Mouse (Mus musculus): ENCODE results near the gene Ift140. TPM values are rescaled to one million over a fixed set of nuclear protein-coding genes. Genes with fewer than 3 reads are reported as not detected.
"Not testable (repeated sequence)": the region's sequence is repeated elsewhere in the genome, so short reads cannot be mapped to it uniquely, and the experiment has no call there.

Gene Ift140
- polyA plus RNA-seq, 1 experiment from 2014 or later = 10.6 TPM

- H3K4me2 ChIP-seq (ENCODE audit: low read length) = no peak within 1 kb of the TSS
- 25% methylated on average over 3 of the region's 3 CpGs for WGBS
- ATAC-seq (ENCODE audit: insufficient number of reproducible peaks, insufficient read depth, low FRiP score, low read depth) = no peak
- no peak within 1 kb of the TSS for H3K4me3 ChIP-seq (ENCODE audit: control insufficient read depth in 1 of 2, insufficient read depth in 1 of 2, low read depth in 1 of 2, low read length in 2 of 2)
- no peaks in the 10 kb centered on the region for H3K36me3 ChIP-seq (ENCODE audit: control insufficient read depth, insufficient read depth, low read length)
- H3K27me3 ChIP-seq (ENCODE audit: control insufficient read depth, insufficient read depth, low read length) = no peaks in the 10 kb centered on the region
- no peak within 1 kb of the TSS for H3K27ac ChIP-seq (replicated peaks in 1 of 2; ENCODE audit: control insufficient read depth in 1 of 2, insufficient read depth in 1 of 2, low read depth in 2 of 2, low read length in 2 of 2)
- no peak within 1 kb of the TSS for H3K9ac ChIP-seq (ENCODE audit: low read length)
- H3K9me3 ChIP-seq (ENCODE audit: control insufficient read depth, low read length) = no peaks in the 10 kb centered on the region
- peaks cover 0 to 3% of the 10 kb centered on the region in 2 experiments; a peak in 2 of 4 replicates for H3K4me1 ChIP-seq (ENCODE audit: control insufficient read depth in 2 of 2, insufficient read depth in 2 of 2, low read length in 2 of 2)
Observed at GRCm38 (mm10) chr17:25120406-25120805, 104.5 kb downstream of the Ift140 start, which contains the start of gene Ptx4. TSS of gene Ptx4 (plus strand) at chr17:25120760.

- no peak overlapping the region for H3K4me3 ChIP-seq (ENCODE audit: control insufficient read depth in 1 of 2, insufficient read depth in 1 of 2, low read depth in 1 of 2, low read length in 2 of 2)
- no peak for ATAC-seq (ENCODE audit: insufficient number of reproducible peaks, insufficient read depth, low FRiP score, low read depth)
- no peaks in the 10 kb centered on the region for H3K36me3 ChIP-seq (ENCODE audit: control insufficient read depth, insufficient read depth, low read length)
- H3K9me3 ChIP-seq (ENCODE audit: control insufficient read depth, low read length) = no peaks in the 10 kb centered on the region
- H3K4me2 ChIP-seq (ENCODE audit: low read length) = no peak overlapping the region
- H3K27me3 ChIP-seq (ENCODE audit: control insufficient read depth, insufficient read depth, low read length) = no peaks in the 10 kb centered on the region
- no peak overlapping the region for H3K27ac ChIP-seq (replicated peaks in 1 of 2; ENCODE audit: control insufficient read depth in 1 of 2, insufficient read depth in 1 of 2, low read depth in 2 of 2, low read length in 2 of 2)
- no peaks in the 10 kb centered on the region for H3K4me1 ChIP-seq (ENCODE audit: control insufficient read depth in 2 of 2, insufficient read depth in 2 of 2, low read length in 2 of 2)
- H3K9ac ChIP-seq (ENCODE audit: low read length) = no peak overlapping the region
- 35% methylated on average over 7 of the region's 7 CpGs for WGBS
Observed at GRCm38 (mm10) chr17:25123979-25124378, 108.1 kb downstream of the Ift140 start.

GRCm38 (mm10) chr17:25125442-25126060, 109.7 kb downstream of the Ift140 start:
- H3K9ac ChIP-seq (ENCODE audit: low read length); H3K9me3 ChIP-seq (ENCODE audit: control insufficient read depth, low read length); H3K36me3 ChIP-seq (ENCODE audit: control insufficient read depth, insufficient read depth, low read length); H3K4me2 ChIP-seq (ENCODE audit: low read length); H3K4me1 ChIP-seq (ENCODE audit: control insufficient read depth in 2 of 2, insufficient read depth in 2 of 2, low read length in 2 of 2); ATAC-seq (ENCODE audit: insufficient number of reproducible peaks, insufficient read depth, low FRiP score, low read depth); H3K27ac ChIP-seq (replicated peaks in 1 of 2; ENCODE audit: control insufficient read depth in 1 of 2, insufficient read depth in 1 of 2, low read depth in 2 of 2, low read length in 2 of 2); H3K4me3 ChIP-seq (ENCODE audit: control insufficient read depth in 1 of 2, insufficient read depth in 1 of 2, low read depth in 1 of 2, low read length in 2 of 2); H3K27me3 ChIP-seq (ENCODE audit: control insufficient read depth, insufficient read depth, low read length): not testable (repeated sequence)
- WGBS = 60% methylated on average over 3 of the region's 3 CpGs

GRCm38 (mm10) chr17:25127079-25127478, 111.2 kb downstream of the Ift140 start:
- ATAC-seq (ENCODE audit: insufficient number of reproducible peaks, insufficient read depth, low FRiP score, low read depth) = peak; percentile 66
- H3K27ac ChIP-seq (replicated peaks in 1 of 2; ENCODE audit: control insufficient read depth in 1 of 2, insufficient read depth in 1 of 2, low read depth in 2 of 2, low read length in 2 of 2) = no peak overlapping the region
- 10% methylated on average over 8 of the region's 8 CpGs for WGBS
- no peak overlapping the region for H3K4me3 ChIP-seq (ENCODE audit: control insufficient read depth in 1 of 2, insufficient read depth in 1 of 2, low read depth in 1 of 2, low read length in 2 of 2)
- peak overlapping the region; percentile 4; the same call in 1 of the 2 replicates for H3K4me2 ChIP-seq (ENCODE audit: low read length)
- H3K4me1 ChIP-seq (ENCODE audit: control insufficient read depth in 2 of 2, insufficient read depth in 2 of 2, low read length in 2 of 2) = no peaks in the 10 kb centered on the region
- H3K36me3 ChIP-seq (ENCODE audit: control insufficient read depth, insufficient read depth, low read length) = no peaks in the 10 kb centered on the region
- no peaks in the 10 kb centered on the region for H3K9me3 ChIP-seq (ENCODE audit: control insufficient read depth, low read length)
- no peaks in the 10 kb centered on the region for H3K27me3 ChIP-seq (ENCODE audit: control insufficient read depth, insufficient read depth, low read length)
- no peak overlapping the region for H3K9ac ChIP-seq (ENCODE audit: low read length)

GRCm38 (mm10) chr17:25127681-25128080, 111.8 kb downstream of the Ift140 start:
- no peaks in the 10 kb centered on the region for H3K36me3 ChIP-seq (ENCODE audit: control insufficient read depth, insufficient read depth, low read length)
- 42% methylated on average over 9 of the region's 9 CpGs for WGBS
- H3K4me2 ChIP-seq (ENCODE audit: low read length) = no peak overlapping the region
- no peak overlapping the region for H3K27ac ChIP-seq (replicated peaks in 1 of 2; ENCODE audit: control insufficient read depth in 1 of 2, insufficient read depth in 1 of 2, low read depth in 2 of 2, low read length in 2 of 2)
- no peak overlapping the region for H3K4me3 ChIP-seq (ENCODE audit: control insufficient read depth in 1 of 2, insufficient read depth in 1 of 2, low read depth in 1 of 2, low read length in 2 of 2)
- no peaks in the 10 kb centered on the region for H3K27me3 ChIP-seq (ENCODE audit: control insufficient read depth, insufficient read depth, low read length)
- H3K4me1 ChIP-seq (ENCODE audit: control insufficient read depth in 2 of 2, insufficient read depth in 2 of 2, low read length in 2 of 2) = no peaks in the 10 kb centered on the region
- no peaks in the 10 kb centered on the region for H3K9me3 ChIP-seq (ENCODE audit: control insufficient read depth, low read length)
- no peak for ATAC-seq (ENCODE audit: insufficient number of reproducible peaks, insufficient read depth, low FRiP score, low read depth)
- H3K9ac ChIP-seq (ENCODE audit: low read length) = no peak overlapping the region

- ATAC-seq (ENCODE audit: insufficient number of reproducible peaks, insufficient read depth, low FRiP score, low read depth) = no peak
- H3K4me2 ChIP-seq (ENCODE audit: low read length) = no peak overlapping the region
- 76% methylated on average over 1 of the region's 1 CpGs for WGBS
- H3K4me3 ChIP-seq (ENCODE audit: control insufficient read depth in 1 of 2, insufficient read depth in 1 of 2, low read depth in 1 of 2, low read length in 2 of 2) = no peak overlapping the region
- no peaks in the 10 kb centered on the region for H3K27me3 ChIP-seq (ENCODE audit: control insufficient read depth, insufficient read depth, low read length)
- no peaks in the 10 kb centered on the region for H3K36me3 ChIP-seq (ENCODE audit: control insufficient read depth, insufficient read depth, low read length)
- H3K9me3 ChIP-seq (ENCODE audit: control insufficient read depth, low read length) = no peaks in the 10 kb centered on the region
- H3K4me1 ChIP-seq (ENCODE audit: control insufficient read depth in 2 of 2, insufficient read depth in 2 of 2, low read length in 2 of 2) = peaks cover 2 to 9% of the 10 kb centered on the region in 2 experiments; a peak in 3 of 4 replicates
- no peak overlapping the region for H3K9ac ChIP-seq (ENCODE audit: low read length)
- no peak overlapping the region for H3K27ac ChIP-seq (replicated peaks in 1 of 2; ENCODE audit: control insufficient read depth in 1 of 2, insufficient read depth in 1 of 2, low read depth in 2 of 2, low read length in 2 of 2)
Observed at GRCm38 (mm10) chr17:25130060-25130459, 114.2 kb downstream of the Ift140 start.

GRCm38 (mm10) chr17:25133275-25133698, 117.4 kb downstream of the Ift140 start, which contains the start of gene Clcn7:
TSS of gene Clcn7 (plus strand) at chr17:25133391.
- peak; percentile 82 for ATAC-seq (ENCODE audit: insufficient number of reproducible peaks, insufficient read depth, low FRiP score, low read depth)
- Histone ChIP-seq H3K9ac (ENCODE audit: low read length) (peak within 1 kb of the TSS; percentile 93), H3K27me3 (ENCODE audit: control insufficient read depth, insufficient read depth, low read length) (no peaks in the 10 kb centered on the region), H3K4me2 (ENCODE audit: low read length) (peak within 1 kb of the TSS; percentile 70), H3K9me3 (ENCODE audit: control insufficient read depth, low read length) (no peaks in the 10 kb centered on the region), H3K27ac (replicated peaks in 1 of 2; ENCODE audit: control insufficient read depth in 1 of 2, insufficient read depth in 1 of 2, low read depth in 2 of 2, low read length in 2 of 2) (peak within 1 kb of the TSS in 1 of 2 experiments; percentile 41; a peak in 1 of 4 replicates), H3K4me1 (ENCODE audit: control insufficient read depth in 2 of 2, insufficient read depth in 2 of 2, low read length in 2 of 2) (peaks cover 2 to 9% of the 10 kb centered on the region in 2 experiments; a peak in 3 of 4 replicates), H3K36me3 (ENCODE audit: control insufficient read depth, insufficient read depth, low read length) (no peaks in the 10 kb centered on the region; the same call in 1 of the 2 replicates), H3K4me3 (ENCODE audit: control insufficient read depth in 1 of 2, insufficient read depth in 1 of 2, low read depth in 1 of 2, low read length in 2 of 2) (peak within 1 kb of the TSS; percentile 91 to 100)
- 0% methylated on average over 40 of the region's 40 CpGs for WGBS

Data from heart, embryonic 14.5 days (tissue).